Mouse (Mus musculus) myocyte (in vitro differentiated cells): ENCODE measurements around the gene Tmppe. TPM values are rescaled to one million over a fixed set of nuclear protein-coding genes. Genes with fewer than 3 reads are reported as not detected.

Experiments
- H3K27me3 ChIP-seq: one replicate; pipeline ENCODE4 v1.6.1; 2011; ENCODE audit not compliant: control insufficient read depth, insufficient read depth, insufficient read length
- H3K36me3 ChIP-seq: one replicate; pipeline ENCODE4 v1.6.1; 2011; ENCODE audit not compliant: control insufficient read depth, insufficient read depth
- H3K4me2 ChIP-seq: one replicate; pipeline ENCODE4 v1.6.1; 2011; ENCODE audit warnings: low read depth, control low read depth
- H3K4me3 ChIP-seq: one replicate; pipeline ENCODE4 v1.5.1; 2011; ENCODE audit warnings: mild to moderate bottlenecking, control low read depth, moderate library complexity
- H3K79me2 ChIP-seq: one replicate; pipeline ENCODE4 v1.6.1; 2011; ENCODE audit not compliant: control insufficient read depth, insufficient read depth
- H3ac ChIP-seq: one replicate; pipeline ENCODE4 v1.6.1; 2011; ENCODE audit not compliant: control insufficient read depth, insufficient read length
- CEBPB ChIP-seq: IDR thresholded peaks from 2 replicates; pipeline ENCODE4 v1.6.1; 2011; ENCODE audit warnings: mild to moderate bottlenecking, moderate library complexity; ENCODE audit not compliant: poor library complexity, insufficient read depth, severe bottlenecking
- E2F4 ChIP-seq: IDR thresholded peaks from one replicate; pipeline ENCODE4 v1.6.1; 2011; ENCODE audit warnings: mild to moderate bottlenecking, control low read depth, moderate library complexity; ENCODE audit not compliant: insufficient read depth
- MAX ChIP-seq: IDR thresholded peaks from one replicate; pipeline ENCODE4 v1.6.1; 2011; ENCODE audit warnings: low read depth, mild to moderate bottlenecking, control low read depth
- MYOD1 ChIP-seq, 3 experiments: IDR thresholded peaks; one replicate each; pipeline ENCODE4 v1.6.1; 2011; ENCODE audit warnings: control low read depth in 2 of 3, low read depth in 2 of 3, mild to moderate bottlenecking in 2 of 3, moderate library complexity in 1 of 3; ENCODE audit not compliant: insufficient read length in 2 of 3, control insufficient read depth in 1 of 3
- MYOG ChIP-seq, 3 experiments: IDR thresholded peaks; one replicate each; pipeline ENCODE4 v1.6.1; 2011; ENCODE audit warnings: control low read depth in 2 of 3, low read depth in 2 of 3, mild to moderate bottlenecking in 2 of 3; ENCODE audit not compliant: insufficient read length in 2 of 3, control insufficient read depth in 1 of 3, insufficient read depth in 1 of 3
- POLR2A ChIP-seq: IDR thresholded peaks from one replicate; pipeline ENCODE4 v1.6.1; 2011; ENCODE audit warnings: low read depth, mild to moderate bottlenecking, control low read depth, moderate library complexity; ENCODE audit not compliant: insufficient read length
- POLR2AphosphoS2 ChIP-seq: IDR thresholded peaks from one replicate; pipeline ENCODE4 v1.6.1; 2011; ENCODE audit warnings: low read depth, control low read depth; ENCODE audit not compliant: insufficient read length
- REST ChIP-seq: IDR thresholded peaks from one replicate; pipeline ENCODE4 v1.6.1; 2011; ENCODE audit warnings: mild to moderate bottlenecking, control low read depth, moderate library complexity; ENCODE audit not compliant: insufficient read depth, insufficient read length
- SRF ChIP-seq: IDR thresholded peaks from one replicate; pipeline ENCODE4 v1.6.1; 2011; ENCODE audit warnings: low read depth; ENCODE audit not compliant: control insufficient read depth, insufficient read length
- TCF12 ChIP-seq: IDR thresholded peaks from one replicate; pipeline ENCODE4 v1.6.1; 2011; ENCODE audit warnings: mild to moderate bottlenecking, control low read depth; ENCODE audit not compliant: poor library complexity, insufficient read depth, severe bottlenecking
- TCF3 ChIP-seq: IDR thresholded peaks from one replicate; pipeline ENCODE4 v1.6.1; 2011; ENCODE audit warnings: low read depth, control low read depth; ENCODE audit not compliant: insufficient read length
- USF1 ChIP-seq: IDR thresholded peaks from one replicate; pipeline ENCODE4 v1.6.1; 2011; ENCODE audit warnings: low read depth, mild to moderate bottlenecking, control low read depth, moderate library complexity
- polyA plus RNA-seq: library from polyadenylated mRNA; unstranded; fragments of >200 nt; fragmentation: generic; extraction: Trizol; gene quantifications from one replicate; pipeline ENCODE4 v1.2.1, GENCODE M21; 2012; ENCODE audit warnings: missing spikeins

Gene Tmppe
- polyA plus RNA-seq, 1 experiment: 1.7 TPM

- no peak overlapping the region for H3K4me2 ChIP-seq
- H3K36me3 ChIP-seq: no peaks in the 10 kb centered on the region
- no peaks in the 10 kb centered on the region for H3K27me3 ChIP-seq
- no peaks in the 10 kb centered on the region for H3K79me2 ChIP-seq
- no peak overlapping the region for H3K4me3 ChIP-seq
- H3ac ChIP-seq: no peak overlapping the region
- TF ChIP-seq MYOD1 (IDR thresholded peaks at IDR 0.05; ENCODE audit: control insufficient read depth in 1 of 3, insufficient read length in 2 of 3, low read depth in 2 of 3): no peak
These were observed 46.0 kb downstream of the Tmppe start for GRCm38 (mm10) chr9:114446887-114447286.

DNA sequence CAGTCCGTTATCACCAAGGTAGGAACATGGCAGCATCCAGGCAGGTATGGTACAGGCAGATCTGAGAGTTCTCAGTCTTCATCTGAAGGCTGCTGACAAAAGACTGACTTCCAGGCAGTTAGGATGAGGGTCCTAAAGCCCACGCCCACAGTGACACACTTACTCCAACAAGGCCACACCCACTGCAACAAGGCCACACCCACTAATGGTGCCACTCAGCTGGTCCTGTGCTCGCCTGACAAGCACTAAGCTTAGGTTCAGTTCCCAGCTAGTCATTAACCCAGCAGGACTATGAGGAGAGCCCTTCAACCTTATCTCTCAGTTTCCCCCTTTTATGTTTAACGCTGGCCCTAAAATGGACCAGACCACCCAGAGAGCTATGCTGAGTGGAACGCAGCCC is 47.8 kb downstream of the Tmppe start:
- H3K4me3 ChIP-seq: no peak overlapping the region
- H3K4me2 ChIP-seq: no peak overlapping the region
- no peak for TF ChIP-seq POLR2A
- no peak for TF ChIP-seq MYOD1 (IDR thresholded peaks at IDR 0.05; ENCODE audit: control insufficient read depth in 1 of 3, insufficient read length in 2 of 3, low read depth in 2 of 3)
- TF ChIP-seq CEBPB: no peak
- no peak for TF ChIP-seq MYOG (IDR thresholded peaks at IDR 0.05; ENCODE audit: control insufficient read depth in 1 of 3, insufficient read depth in 1 of 3, insufficient read length in 2 of 3, low read depth in 2 of 3)
- TF ChIP-seq USF1: no peak
- no peak for TF ChIP-seq TCF3
- no peak for TF ChIP-seq REST
- no peak for TF ChIP-seq E2F4
- no peak for TF ChIP-seq POLR2AphosphoS2
- TF ChIP-seq MAX: no peak
- TF ChIP-seq TCF12: no peak
- no peak for TF ChIP-seq SRF
- H3K27me3 ChIP-seq: no peaks in the 10 kb centered on the region
- H3ac ChIP-seq: no peak overlapping the region
- H3K36me3 ChIP-seq: no peaks in the 10 kb centered on the region
- H3K79me2 ChIP-seq: no peaks in the 10 kb centered on the region

GRCm38 (mm10) chr9:114449120-114449754 is 48.3 kb downstream of the Tmppe start:
- TF ChIP-seq E2F4: no peak
- no peak for TF ChIP-seq USF1
- TF ChIP-seq TCF12: no peak
- TF ChIP-seq MAX: no peak
- no peak for TF ChIP-seq MYOG (IDR thresholded peaks at IDR 0.05; ENCODE audit: control insufficient read depth in 1 of 3, insufficient read depth in 1 of 3, insufficient read length in 2 of 3, low read depth in 2 of 3)
- TF ChIP-seq CEBPB: no peak
- H3ac ChIP-seq: no peak overlapping the region
- H3K27me3 ChIP-seq: no peaks in the 10 kb centered on the region
- no peaks in the 10 kb centered on the region for H3K36me3 ChIP-seq
- H3K4me2 ChIP-seq: no peak overlapping the region
- no peak overlapping the region for H3K4me3 ChIP-seq
- H3K79me2 ChIP-seq: no peaks in the 10 kb centered on the region

DNA sequence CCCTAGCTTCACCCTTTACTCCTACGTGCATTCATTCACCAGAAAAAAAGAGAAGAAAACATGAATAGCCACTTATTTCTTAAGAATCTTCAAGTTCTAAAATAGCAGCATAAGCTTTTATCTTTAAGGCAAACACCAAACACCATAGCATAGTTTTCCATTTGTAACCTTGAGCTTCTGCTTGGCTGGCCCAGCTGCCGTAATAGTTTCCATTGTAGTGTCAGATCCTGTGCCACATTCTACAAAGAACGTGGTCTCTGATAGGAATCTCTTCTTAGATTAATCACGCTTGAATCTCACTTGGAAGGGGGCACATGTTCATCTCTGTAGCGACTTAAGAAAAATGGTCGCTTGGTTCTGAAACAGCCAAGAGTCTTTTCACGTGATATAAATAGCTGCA is 50.7 kb downstream of the Tmppe start:
- H3K4me3 ChIP-seq: no peak overlapping the region
- no peaks in the 10 kb centered on the region for H3K36me3 ChIP-seq
- H3K27me3 ChIP-seq: no peaks in the 10 kb centered on the region
- no peak for TF ChIP-seq MYOG (IDR thresholded peaks at IDR 0.05; ENCODE audit: control insufficient read depth in 1 of 3, insufficient read depth in 1 of 3, insufficient read length in 2 of 3, low read depth in 2 of 3)
- TF ChIP-seq TCF12: no peak
- no peak for TF ChIP-seq POLR2AphosphoS2
- no peak for TF ChIP-seq POLR2A
- no peak for TF ChIP-seq SRF
- TF ChIP-seq CEBPB: no peak
- TF ChIP-seq USF1: no peak
- no peak for TF ChIP-seq MYOD1 (IDR thresholded peaks at IDR 0.05; ENCODE audit: control insufficient read depth in 1 of 3, insufficient read length in 2 of 3, low read depth in 2 of 3)
- TF ChIP-seq REST: no peak
- no peak overlapping the region for H3K4me2 ChIP-seq
- H3K79me2 ChIP-seq: no peaks in the 10 kb centered on the region
- H3ac ChIP-seq: no peak overlapping the region

DNA sequence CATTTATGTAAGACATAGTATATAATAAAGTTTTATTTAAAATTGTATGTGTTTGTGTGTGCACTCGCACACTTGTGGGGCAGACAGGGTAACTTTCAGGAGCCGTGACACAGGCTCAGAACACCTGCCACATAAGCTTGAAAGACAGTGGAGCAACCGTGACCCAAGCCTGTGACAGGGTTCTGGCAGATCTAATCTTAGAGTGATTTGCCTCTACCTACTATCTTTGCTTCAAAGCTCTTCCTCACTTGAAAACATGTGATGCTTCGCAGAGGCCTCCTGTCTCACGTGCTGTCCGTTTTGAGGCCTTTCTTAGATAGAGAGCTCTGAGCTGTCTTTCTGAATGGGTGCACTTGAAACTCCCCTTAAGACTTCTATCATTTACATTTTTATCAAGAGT is 51.5 kb downstream of the Tmppe start:
- Histone ChIP-seq H3K27me3 (no peaks in the 10 kb centered on the region), H3K36me3 (no peaks in the 10 kb centered on the region), H3ac (no peak overlapping the region), H3K4me2 (no peak overlapping the region), H3K4me3 (no peak overlapping the region), H3K79me2 (no peaks in the 10 kb centered on the region)
- TF ChIP-seq E2F4 (no peak), CEBPB (no peak), POLR2AphosphoS2 (no peak), MYOG (IDR thresholded peaks at IDR 0.05; ENCODE audit: control insufficient read depth in 1 of 3, insufficient read depth in 1 of 3, insufficient read length in 2 of 3, low read depth in 2 of 3) (no peak), REST (no peak), TCF12 (no peak), MAX (no peak)
